Mouse (Mus musculus) neural tube, embryonic 13.5 days (tissue): ENCODE data around the gene Tsfm. TPM values are rescaled to one million over a fixed set of nuclear protein-coding genes. Genes with fewer than 3 reads are reported as not detected.

Source experiments
- ATAC-seq: fragments of 200-750 bp; cut with Nextera tagmentation; 2 replicates; pipeline ENCODE4 v1.8.0; 2017; ENCODE audit warnings: low read depth, mild to moderate bottlenecking, moderate TSS enrichment, moderate library complexity
- H3K27ac ChIP-seq: fragments of 300-500 bp; sonication (generic); replicated peaks from 2 replicates; pipeline ENCODE4 v1.5.1; 2015; ENCODE audit warnings: moderate library complexity, mild to moderate bottlenecking, inconsistent platforms
- H3K27me3 ChIP-seq: fragments of 300-500 bp; sonication (generic); 2 replicates; pipeline ENCODE4 v1.6.1; 2015; ENCODE audit warnings: mild to moderate bottlenecking, inconsistent platforms
- H3K36me3 ChIP-seq: fragments of 300-500 bp; sonication (generic); 2 replicates; pipeline ENCODE4 v1.6.1; 2015; ENCODE audit warnings: mild to moderate bottlenecking, inconsistent platforms
- H3K4me1 ChIP-seq: fragments of 300-500 bp; sonication (generic); replicated peaks from 2 replicates; pipeline ENCODE4 v1.6.1; 2015; ENCODE audit warnings: inconsistent platforms
- H3K4me2 ChIP-seq: fragments of 300-500 bp; sonication (generic); 2 replicates; pipeline ENCODE4 v1.6.1; 2015; ENCODE audit warnings: inconsistent platforms, mild to moderate bottlenecking, moderate library complexity
- H3K4me3 ChIP-seq: fragments of 300-500 bp; sonication (generic); 2 replicates; pipeline ENCODE4 v1.5.1; 2015; ENCODE audit warnings: mild to moderate bottlenecking, inconsistent platforms
- H3K9ac ChIP-seq: fragments of 300-500 bp; sonication (generic); 2 replicates; pipeline ENCODE4 v1.6.1; 2015; ENCODE audit warnings: moderate library complexity, mild to moderate bottlenecking, inconsistent platforms
- H3K9me3 ChIP-seq: fragments of 300-500 bp; sonication (generic); 2 replicates; pipeline ENCODE4 v1.6.1; 2016; ENCODE audit warnings: inconsistent platforms
- WGBS: fragments of 180-500 bp; shearing (Covaris S2); methylation state at CpG from one replicate; pipeline ENCODE4 v1.1.7; 2015; 5-methylcytosine and 5-hydroxymethylcytosine counted together
- microRNA counts: library from miRNA; unstranded; fragments of <30 nt; microRNA quantifications from one replicate; lab custom pipeline; 2016
- microRNA-seq: library from miRNA; unstranded; fragments of <30 nt; microRNA quantifications from one replicate; pipeline ENCODE4, GENCODE M21; 2016
- polyA plus RNA-seq: library from polyadenylated mRNA; unstranded; fragments of >200 nt; fragmentation: Nextera tagmentation; extraction: Ambion mirVana; gene quantifications from 2 replicates; pipeline ENCODE4 v1.2.1, GENCODE M21; 2015

Tsfm gene
- polyA plus RNA-seq, 1 experiment from 2014 or later, result 53.3 TPM

- peaks cover 65% of the 10 kb centered on the region for H3K27me3 ChIP-seq
- H3K9ac ChIP-seq, result no peak overlapping the region
- WGBS, result 28% methylated on average over 15 of the region's 15 CpGs
- H3K4me1 ChIP-seq, result peaks cover 17% of the 10 kb centered on the region
- no peak overlapping the region; the same call in 1 of the 2 replicates for H3K27ac ChIP-seq
- no peaks in the 10 kb centered on the region for H3K36me3 ChIP-seq
- ATAC-seq, result no peak
- no peaks in the 10 kb centered on the region for H3K9me3 ChIP-seq
- no peak overlapping the region for H3K4me2 ChIP-seq
- H3K4me3 ChIP-seq, result no peak overlapping the region
These were observed 68.2 kb downstream of the Tsfm start for GRCm38 (mm10) chr10:126962271-126962965.

GRCm38 (mm10) chr10:126961757-126962156 is 68.9 kb downstream of the Tsfm start:
- Histone ChIP-seq H3K27ac (no peak overlapping the region; the same call in 1 of the 2 replicates), H3K4me2 (no peak overlapping the region), H3K36me3 (no peaks in the 10 kb centered on the region), H3K9ac (no peak overlapping the region), H3K9me3 (no peaks in the 10 kb centered on the region), H3K27me3 (peaks cover 66% of the 10 kb centered on the region), H3K4me1 (peaks cover 23% of the 10 kb centered on the region), H3K4me3 (no peak overlapping the region)
- 63% methylated on average over 10 of the region's 10 CpGs for WGBS
- ATAC-seq, result no peak

MicroRNAs encoded within 50 kb of the gene (microRNA counts, 519-probe panel; counts per million panel counts)
- microRNA mmu-miR-26a (lab: Ali Mortazavi, UCI) (3,356 counts per million, percentile 45 among the panel's probes with 10 or more counts), microRNA mmu-miR-546 (lab: Ali Mortazavi, UCI) (not detected)

Small RNAs within 50 kb of the gene (microRNA-seq; reads per million reads assigned to microRNA genes)
- 15.3 reads per million, percentile 31 among the genes with 10 or more reads in this experiment for gene Mir26a-2
- not detected for gene Mir546

Other genes starting within 250 kb of the Tsfm start
- 10.5 and 12.0 TPM in 2 replicates for gene Atp23, start 129.5 kb downstream of the Tsfm start, polyA plus RNA-seq
- gene Ctdsp2, start 52.1 kb downstream of the Tsfm start, polyA plus RNA-seq, result 21.9 and 26.9 TPM in 2 replicates
- gene Avil, start 30.1 kb downstream of the Tsfm start, polyA plus RNA-seq, result 23.0 and 36.0 TPM in 2 replicates
- 22.5 and 25.7 TPM in 2 replicates for gene Mettl1, start 10.6 kb upstream of the Tsfm start, polyA plus RNA-seq
- 0.20 and 0.25 TPM in 2 replicates for gene Eef1akmt3, start 10.7 kb upstream of the Tsfm start, polyA plus RNA-seq
- 0.12 and 0.28 TPM in 2 replicates for gene Cyp27b1, start 17.4 kb upstream of the Tsfm start, polyA plus RNA-seq
- gene March9, start 29.3 kb upstream of the Tsfm start, polyA plus RNA-seq, result 5.4 and 6.3 TPM in 2 replicates
- 1,139 and 1,291 TPM in 2 replicates for gene Cdk4, start 32.7 kb upstream of the Tsfm start, polyA plus RNA-seq
- gene Tspan31, start 39.4 kb upstream of the Tsfm start, polyA plus RNA-seq, result 125 and 136 TPM in 2 replicates
- 1.9 and 2.3 TPM in 2 replicates for gene Agap2, start 44.4 kb upstream of the Tsfm start, polyA plus RNA-seq
- 146 and 151 TPM in 2 replicates for gene Os9, start 90.3 kb upstream of the Tsfm start, polyA plus RNA-seq
- gene B4galnt1, start 134.4 kb upstream of the Tsfm start, polyA plus RNA-seq, result 45.0 and 45.1 TPM in 2 replicates
- gene Slc26a10, start 149.8 kb upstream of the Tsfm start, polyA plus RNA-seq, result 0.83 and 0.93 TPM in 2 replicates
- 38.1 and 42.0 TPM in 2 replicates for gene Arhgef25, start 159.2 kb upstream of the Tsfm start, polyA plus RNA-seq
- 188 and 221 TPM in 2 replicates for gene Dtx3, start 164.9 kb upstream of the Tsfm start, polyA plus RNA-seq
- 20.2 and 20.7 TPM in 2 replicates for gene Pip4k2c, start 180.7 kb upstream of the Tsfm start, polyA plus RNA-seq
- 102 and 104 TPM in 2 replicates for gene Kif5a, start 232.5 kb upstream of the Tsfm start, polyA plus RNA-seq
- 285 and 322 TPM in 2 replicates for gene Dctn2, start 235.5 kb upstream of the Tsfm start, polyA plus RNA-seq